Mouse (Mus musculus): ENCODE data around the gene Gpam. TPM values are rescaled to one million over a fixed set of nuclear protein-coding genes. Genes with fewer than 3 reads are reported as not detected.

Gpam gene
- polyA plus RNA-seq, 1 experiment from 2014 or later, result 21.9 TPM

DNA sequence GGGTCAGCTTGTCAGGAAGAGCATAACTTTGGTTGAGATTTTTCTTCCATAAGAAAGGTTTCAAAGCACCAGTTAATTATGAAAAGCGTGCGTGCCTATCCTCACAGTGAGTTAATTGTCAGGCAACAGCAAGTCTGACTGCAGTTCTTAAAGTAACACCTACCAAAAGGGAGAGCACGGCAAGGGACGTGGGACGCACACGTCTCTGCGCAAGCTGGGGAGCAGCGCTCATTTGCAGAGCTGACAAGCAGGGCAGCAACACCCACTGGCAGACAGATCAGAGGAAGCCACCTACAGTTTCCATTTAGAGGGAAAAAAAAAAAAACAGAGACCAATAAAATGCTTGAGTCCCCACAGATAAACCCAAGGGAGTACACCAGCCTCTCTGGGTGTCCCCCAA is 58.0 kb downstream of the Gpam start:
- Histone ChIP-seq H3K4me1 (peaks cover 4% of the 10 kb centered on the region), H3K4me3 (no peak overlapping the region), H3K36me3 (peaks cover 78% of the 10 kb centered on the region), H3K9me3 (replicated peaks) (no peaks in the 10 kb centered on the region), H3K27me3 (ENCODE audit: low read depth, poor library complexity, severe bottlenecking) (no peaks in the 10 kb centered on the region), H3K27ac (replicated peaks) (no peak overlapping the region)
- DNase-seq (ENCODE audit: low spot score), result no peak
- 92% methylated on average over 8 of the region's 8 CpGs for WGBS

DNA sequence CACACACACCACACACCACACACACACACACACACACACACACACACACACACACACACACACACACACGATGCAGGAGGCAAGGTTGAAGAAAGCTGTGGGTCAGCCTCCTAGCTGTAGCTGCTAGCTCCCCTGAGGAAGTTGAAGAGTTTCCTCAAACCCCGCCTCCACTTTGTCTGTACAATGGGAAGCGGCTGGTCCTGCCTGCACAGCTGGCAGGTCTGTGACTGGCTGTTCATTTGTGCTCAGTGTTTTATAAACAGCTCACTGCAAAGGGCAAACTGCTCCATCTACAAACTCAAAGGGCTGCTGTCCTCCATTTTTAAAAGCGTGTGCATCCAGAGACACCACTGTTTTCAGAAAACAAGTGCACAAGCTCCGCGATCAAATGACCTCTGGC is 63.8 kb downstream of the Gpam start:
- H3K4me3 ChIP-seq, result no peak overlapping the region
- peaks cover 5% of the 10 kb centered on the region; the same call in 1 of the 2 replicates for H3K9me3 ChIP-seq (replicated peaks)
- WGBS, result 42% methylated on average over 6 of the region's 6 CpGs
- H3K4me1 ChIP-seq, result peaks cover 22% of the 10 kb centered on the region
- peak; percentile 47 for DNase-seq (ENCODE audit: low spot score)
- no peaks in the 10 kb centered on the region for H3K27me3 ChIP-seq (ENCODE audit: low read depth, poor library complexity, severe bottlenecking)
- peaks cover 20% of the 10 kb centered on the region for H3K36me3 ChIP-seq
- H3K27ac ChIP-seq (replicated peaks), result peak overlapping the region; percentile 74

DNA sequence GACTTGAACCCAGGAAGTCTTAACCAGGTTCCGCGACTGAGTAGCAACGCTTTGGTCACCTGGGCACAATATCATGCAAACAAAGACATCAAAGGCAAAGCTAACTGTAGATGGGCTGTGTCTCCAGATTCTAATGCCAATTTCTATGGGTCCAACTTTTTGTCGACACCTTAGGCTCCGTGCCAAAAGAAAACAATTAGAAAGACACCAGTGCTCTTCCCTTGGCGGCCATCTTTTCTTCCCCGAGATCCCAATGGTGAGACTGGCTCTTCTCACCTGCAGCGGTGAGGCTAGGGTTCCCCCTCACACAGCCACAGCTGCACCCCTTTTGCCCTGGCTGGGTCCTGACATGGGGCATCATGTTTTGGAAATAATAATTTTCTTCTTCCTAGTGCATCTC is 64.5 kb downstream of the Gpam start:
- no peaks in the 10 kb centered on the region for H3K27me3 ChIP-seq (ENCODE audit: low read depth, poor library complexity, severe bottlenecking)
- H3K36me3 ChIP-seq, result peaks cover 14% of the 10 kb centered on the region
- H3K27ac ChIP-seq (replicated peaks), result no peak overlapping the region
- H3K4me3 ChIP-seq, result no peak overlapping the region
- peaks cover 5% of the 10 kb centered on the region; the same call in 1 of the 2 replicates for H3K9me3 ChIP-seq (replicated peaks)
- WGBS, result 89% methylated on average over 8 of the region's 8 CpGs
- no peak for DNase-seq (ENCODE audit: low spot score)
- peaks cover 22% of the 10 kb centered on the region for H3K4me1 ChIP-seq

DNA sequence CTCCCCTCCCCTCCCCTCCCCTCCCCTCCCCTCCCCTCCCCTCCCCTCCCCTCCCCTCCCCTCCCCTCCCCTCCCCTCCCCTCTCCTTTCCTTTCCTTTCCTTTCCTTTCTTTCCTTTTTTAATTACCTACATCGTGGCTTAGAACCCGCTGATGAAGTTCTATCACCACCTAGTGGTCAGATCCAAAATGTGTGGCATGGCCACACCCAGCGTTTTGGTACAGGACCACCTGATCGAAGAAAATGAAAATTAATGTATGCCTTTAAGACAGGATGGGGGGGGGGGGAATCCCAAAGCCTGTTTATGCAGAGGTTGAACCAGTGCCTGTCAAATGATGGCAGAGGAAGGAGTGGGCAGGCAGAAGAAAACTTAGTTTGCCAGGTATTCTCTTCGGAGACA is 65.1 kb downstream of the Gpam start:
- peaks cover 22% of the 10 kb centered on the region for H3K4me1 ChIP-seq
- DNase-seq (ENCODE audit: low spot score), result peak; percentile 56
- no peak overlapping the region for H3K4me3 ChIP-seq
- peaks cover 5% of the 10 kb centered on the region; the same call in 1 of the 2 replicates for H3K9me3 ChIP-seq (replicated peaks)
- H3K27me3 ChIP-seq (ENCODE audit: low read depth, poor library complexity, severe bottlenecking), result no peaks in the 10 kb centered on the region
- H3K36me3 ChIP-seq, result peaks cover 10% of the 10 kb centered on the region
- 34% methylated on average over 5 of the region's 5 CpGs for WGBS
- no peak overlapping the region for H3K27ac ChIP-seq (replicated peaks)

DNA sequence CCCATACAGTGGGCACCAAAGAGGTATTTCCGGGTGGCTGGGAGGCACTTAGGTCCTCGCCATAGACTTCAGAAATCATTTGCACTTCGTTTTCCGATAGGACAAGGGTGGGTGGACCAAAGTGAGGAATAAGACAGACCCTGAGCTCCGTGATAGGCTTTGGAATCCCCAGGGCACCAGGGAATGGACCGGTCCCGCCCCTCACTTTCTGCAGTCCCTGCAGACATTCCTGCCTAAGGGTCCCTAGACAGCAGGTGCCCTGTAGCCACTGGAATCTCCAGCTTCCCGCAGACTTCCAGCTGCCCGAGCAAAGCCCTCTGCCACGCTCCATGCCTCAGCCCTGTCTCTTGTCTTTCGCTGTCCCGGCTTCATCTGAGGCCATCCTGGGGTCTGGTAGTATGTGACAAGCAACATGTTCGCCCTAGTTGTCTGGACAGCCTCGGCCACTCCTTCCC is 65.6 kb downstream of the Gpam start:
- DNase-seq (ENCODE audit: low spot score), result peak; percentile 41
- 8% methylated on average over 14 of the region's 14 CpGs for WGBS
- Histone ChIP-seq H3K36me3 (peaks cover 7% of the 10 kb centered on the region), H3K27ac (replicated peaks) (peak overlapping the region; percentile 77), H3K9me3 (replicated peaks) (peaks cover 5% of the 10 kb centered on the region; the same call in 1 of the 2 replicates), H3K4me3 (peak overlapping the region; percentile 50), H3K4me1 (peaks cover 22% of the 10 kb centered on the region), H3K27me3 (ENCODE audit: low read depth, poor library complexity, severe bottlenecking) (no peaks in the 10 kb centered on the region)

DNA sequence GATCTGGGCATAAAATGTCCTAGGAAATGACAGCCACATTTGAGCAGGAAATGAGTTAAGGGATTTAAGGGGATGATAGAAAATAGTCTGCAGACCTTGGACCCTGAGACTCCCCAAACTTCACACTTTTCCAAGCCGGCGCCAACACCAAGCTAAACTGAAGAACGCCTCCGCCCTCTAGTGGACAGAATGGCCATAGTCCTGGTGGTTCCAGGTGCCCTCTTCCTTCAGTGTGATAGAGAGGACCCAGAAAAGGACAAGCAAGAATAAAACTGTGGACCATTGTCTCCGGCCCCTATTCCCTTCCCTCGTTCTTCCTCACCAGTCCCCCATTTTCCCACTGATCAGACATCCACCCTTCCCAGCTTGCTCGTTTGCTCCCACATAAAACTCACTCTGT is 66.1 kb downstream of the Gpam start:
- Histone ChIP-seq H3K36me3 (peaks cover 2% of the 10 kb centered on the region), H3K27ac (replicated peaks) (0 out of 2 replicates have a peak overlapping the region, but pooled peaks have one; percentile 77), H3K4me1 (peaks cover 22% of the 10 kb centered on the region), H3K9me3 (replicated peaks) (peaks cover 5% of the 10 kb centered on the region; the same call in 1 of the 2 replicates), H3K27me3 (ENCODE audit: low read depth, poor library complexity, severe bottlenecking) (no peaks in the 10 kb centered on the region), H3K4me3 (peak overlapping the region; percentile 50)
- DNase-seq (ENCODE audit: low spot score), result peak; percentile 79
- 3% methylated on average over 7 of the region's 7 CpGs for WGBS

DNA sequence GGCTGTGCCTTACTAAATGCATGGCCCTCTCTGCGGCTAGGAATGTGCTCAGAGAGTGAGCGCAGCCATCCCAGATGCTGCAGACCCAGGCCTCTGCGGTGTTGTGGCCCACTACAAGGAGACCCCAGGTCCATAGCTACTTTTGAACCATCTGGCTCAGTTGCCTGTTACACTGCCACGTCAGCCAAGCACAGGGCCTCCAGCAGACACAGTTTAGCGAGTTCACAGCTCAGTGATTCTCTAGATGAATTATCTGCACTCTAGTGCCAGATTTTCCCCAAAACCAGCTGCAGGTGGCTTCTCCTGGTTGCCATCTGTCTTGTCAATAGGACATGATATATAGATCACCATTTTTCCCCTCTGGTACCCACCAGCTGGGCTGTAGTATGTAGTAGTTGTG is 69.6 kb downstream of the Gpam start:
- 85% methylated on average over 5 of the region's 5 CpGs for WGBS
- no peaks in the 10 kb centered on the region for H3K36me3 ChIP-seq

DNA sequence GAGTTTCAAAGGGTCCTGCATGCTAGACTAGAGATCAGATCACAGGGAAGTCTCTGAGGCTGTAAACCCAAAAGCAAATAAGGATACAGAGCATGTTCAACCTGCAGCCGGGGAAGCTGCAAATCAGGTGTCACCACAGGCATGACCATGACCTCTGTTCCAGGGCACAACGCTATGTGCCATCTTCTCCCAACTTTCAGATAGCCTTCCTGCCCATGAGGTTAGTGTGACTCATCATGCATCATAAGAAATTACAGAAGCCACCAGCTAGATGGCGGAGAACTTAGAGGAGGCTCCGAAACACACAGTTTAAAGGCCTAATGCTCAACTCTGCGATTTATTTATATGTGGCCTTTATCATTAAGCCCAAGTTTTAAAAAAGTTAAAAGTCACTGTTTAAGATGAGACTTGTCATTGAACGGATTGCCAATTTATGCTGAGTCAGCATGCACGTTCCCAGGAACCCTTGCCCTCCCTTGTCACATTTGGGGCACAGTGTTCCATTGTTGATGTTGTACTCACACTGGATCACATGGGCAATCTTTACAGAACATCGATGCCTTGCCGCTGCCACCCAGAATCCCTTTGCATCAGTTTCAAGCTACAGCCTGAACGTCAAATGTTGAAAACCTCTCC is 71.3 kb downstream of the Gpam start:
- Histone ChIP-seq H3K4me1 (no peaks in the 10 kb centered on the region), H3K4me3 (no peak overlapping the region), H3K36me3 (no peaks in the 10 kb centered on the region), H3K27ac (replicated peaks) (no peak overlapping the region), H3K27me3 (ENCODE audit: low read depth, poor library complexity, severe bottlenecking) (no peaks in the 10 kb centered on the region), H3K9me3 (replicated peaks) (peaks cover 5% of the 10 kb centered on the region; the same call in 1 of the 2 replicates)
- DNase-seq (ENCODE audit: low spot score), result no peak
- 92% methylated on average over 10 of the region's 10 CpGs for WGBS

More for the DNA sequence above, 69.6 kb downstream of the Gpam start:
- Histone ChIP-seq H3K27ac (replicated peaks) (no peak overlapping the region), H3K4me1 (peaks cover 8% of the 10 kb centered on the region), H3K4me3 (no peak overlapping the region), H3K9me3 (replicated peaks) (peaks cover 5% of the 10 kb centered on the region; the same call in 1 of the 2 replicates), H3K27me3 (ENCODE audit: low read depth, poor library complexity, severe bottlenecking) (no peaks in the 10 kb centered on the region)
- no peak for DNase-seq (ENCODE audit: low spot score)

DNA sequence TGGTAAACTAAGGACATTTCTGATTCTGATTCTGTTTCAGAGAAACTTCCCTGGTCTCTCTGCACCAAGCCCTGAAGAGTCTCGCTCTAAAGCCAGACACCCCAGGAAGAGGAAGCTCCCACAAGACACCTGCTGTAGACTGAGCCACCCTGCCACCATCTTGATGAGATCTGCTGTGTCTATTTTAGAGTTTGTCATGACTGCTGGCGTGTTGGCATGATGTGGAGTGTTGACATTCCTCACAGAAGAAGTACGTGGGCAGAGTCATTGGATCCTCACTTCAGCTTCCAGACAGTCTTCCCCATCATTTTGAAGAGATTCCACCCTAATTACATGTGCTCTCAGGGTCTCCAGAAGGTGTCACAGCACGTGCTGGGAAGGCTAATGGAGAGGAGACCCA is 73.9 kb downstream of the Gpam start:
- H3K4me3 ChIP-seq, result no peak overlapping the region
- no peaks in the 10 kb centered on the region for H3K36me3 ChIP-seq
- H3K27ac ChIP-seq (replicated peaks), result no peak overlapping the region
- WGBS, result 76% methylated on average over 4 of the region's 4 CpGs
- no peaks in the 10 kb centered on the region for H3K9me3 ChIP-seq (replicated peaks)
- no peaks in the 10 kb centered on the region for H3K27me3 ChIP-seq (ENCODE audit: low read depth, poor library complexity, severe bottlenecking)
- DNase-seq (ENCODE audit: low spot score), result no peak
- H3K4me1 ChIP-seq, result no peaks in the 10 kb centered on the region

DNA sequence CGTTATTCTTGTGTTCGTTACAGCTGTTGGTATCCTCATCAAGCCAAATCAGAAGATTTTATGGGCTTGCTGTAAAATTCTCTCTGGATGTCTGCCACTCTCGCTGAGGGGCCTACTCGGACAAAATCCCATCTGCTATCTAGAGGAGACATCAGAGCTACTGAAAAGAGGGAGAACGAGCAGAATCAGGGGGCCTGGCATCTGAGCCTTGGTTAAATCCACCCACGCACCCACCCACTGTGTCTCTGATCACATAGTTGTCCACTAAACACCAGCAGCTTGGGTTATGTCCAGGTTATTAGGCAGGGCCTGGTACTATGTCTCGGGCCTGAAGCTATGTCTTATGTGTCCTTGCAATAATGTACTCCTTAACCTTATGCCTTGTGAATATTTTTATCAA is 89.6 kb downstream of the Gpam start:
- Histone ChIP-seq H3K27me3 (ENCODE audit: low read depth, poor library complexity, severe bottlenecking) (no peaks in the 10 kb centered on the region), H3K4me3 (no peak overlapping the region), H3K27ac (replicated peaks) (no peak overlapping the region), H3K36me3 (no peaks in the 10 kb centered on the region), H3K4me1 (0 out of 2 replicates have a peak, but pooled peaks cover 2% of the 10 kb centered on the region), H3K9me3 (replicated peaks) (no peaks in the 10 kb centered on the region)
- WGBS, result 88% methylated on average over 7 of the region's 7 CpGs
- DNase-seq (ENCODE audit: low spot score), result no peak

DNA sequence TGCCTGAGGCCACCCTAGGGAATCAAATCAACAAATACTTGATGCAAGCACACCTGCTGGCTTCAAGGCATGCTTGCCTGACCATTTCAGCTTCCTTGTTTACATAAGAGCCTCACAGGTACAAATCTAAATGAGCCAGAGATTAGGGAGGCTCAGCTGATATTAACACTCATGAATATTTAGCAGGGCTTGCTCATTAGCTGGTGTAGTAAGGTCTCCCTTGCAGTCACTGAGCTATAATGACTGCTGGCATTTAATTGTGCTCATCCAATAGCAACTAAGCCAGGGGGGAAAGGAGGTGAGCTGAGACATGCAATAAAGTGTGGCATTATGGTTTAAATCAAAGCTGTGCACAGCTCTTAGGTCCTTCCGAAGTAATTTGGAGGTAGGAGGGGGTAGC is 108.2 kb downstream of the Gpam start:
- Histone ChIP-seq H3K27me3 (ENCODE audit: low read depth, poor library complexity, severe bottlenecking) (no peaks in the 10 kb centered on the region), H3K9me3 (replicated peaks) (0 out of 2 replicates have a peak, but pooled peaks cover 2% of the 10 kb centered on the region), H3K4me1 (no peaks in the 10 kb centered on the region), H3K27ac (replicated peaks) (no peak overlapping the region), H3K36me3 (no peaks in the 10 kb centered on the region), H3K4me3 (no peak overlapping the region)
- DNase-seq (ENCODE audit: low spot score), result no peak
- WGBS, result 55% methylated on average over 1 of the region's 1 CpGs
